Mouse (Mus musculus) forebrain, embryonic 14.5 days (tissue): ENCODE results near the gene Lrrc2. TPM values are rescaled to one million over a fixed set of nuclear protein-coding genes. Genes with fewer than 3 reads are reported as not detected.

Source experiments
- ATAC-seq: fragments of 200-750 bp; cut with Nextera tagmentation; 2 replicates; pipeline ENCODE4 v1.8.0; 2017; ENCODE audit warnings: mild to moderate bottlenecking, moderate library complexity
- DNase-seq: peaks from one replicate; pipeline ENCODE4 v3.0.0-alpha.2; 2015; ENCODE audit warnings: low spot score
- H3K27ac ChIP-seq: fragments of 300-500 bp; sonication (generic); 2 replicates; pipeline ENCODE4 v1.5.1; 2014; ENCODE audit warnings: low read depth, mild to moderate bottlenecking, control low read depth, low read length, moderate library complexity
- H3K27me3 ChIP-seq: fragments of 300-500 bp; sonication (generic); replicated peaks from 2 replicates; pipeline ENCODE4 v1.6.1; 2014; ENCODE audit warnings: low read length, control low read depth, mixed read lengths; ENCODE audit not compliant: control insufficient read depth, insufficient read depth
- H3K36me3 ChIP-seq: fragments of 300-500 bp; sonication (generic); 2 replicates; pipeline ENCODE4 v1.6.1; 2014; ENCODE audit warnings: low read length, control low read depth; ENCODE audit not compliant: control insufficient read depth, insufficient read depth
- H3K4me1 ChIP-seq: fragments of 300-500 bp; sonication (generic); 2 replicates; pipeline ENCODE4 v1.6.1; 2014; ENCODE audit warnings: antibody characterized with exemption, low read length, control low read depth; ENCODE audit not compliant: control insufficient read depth, insufficient read depth
- H3K4me2 ChIP-seq: fragments of 300-500 bp; sonication (generic); 2 replicates; pipeline ENCODE4 v1.6.1; 2014; ENCODE audit warnings: mild to moderate bottlenecking, control low read depth, low read length
- H3K4me3 ChIP-seq: fragments of 300-500 bp; sonication (generic); 2 replicates; pipeline ENCODE4 v1.5.1; 2014; ENCODE audit warnings: low read depth, low read length, control low read depth
- H3K9ac ChIP-seq: fragments of 300-500 bp; sonication (generic); 2 replicates; pipeline ENCODE4 v1.6.1; 2014; ENCODE audit warnings: mild to moderate bottlenecking, low read length, control low read depth, moderate library complexity
- H3K9me3 ChIP-seq: fragments of 300-500 bp; sonication (generic); replicated peaks from 2 replicates; pipeline ENCODE4 v1.6.1; 2016; ENCODE audit warnings: low read length, control low read depth, mixed read lengths; ENCODE audit not compliant: control insufficient read depth
- WGBS: fragments of 180-500 bp; shearing (Covaris S2); extraction: QIAGEN DNeasy Blood & Tissue Kit; methylation state at CpG from one replicate; pipeline ENCODE4 v1.1.7; 2014; 5-methylcytosine and 5-hydroxymethylcytosine counted together
- polyA plus RNA-seq: library from polyadenylated mRNA; unstranded; fragments of >200 nt; fragmentation: Nextera tagmentation; extraction: Ambion mirVana; gene quantifications from 2 replicates; pipeline ENCODE4 v1.2.1, GENCODE M21; 2014

Gene Lrrc2
- polyA plus RNA-seq, 1 experiment from 2014 or later = 0.37 TPM

GRCm38 (mm10) chr9:111001621-111002020, 50.3 kb downstream of the Lrrc2 start:
- no peak overlapping the region for H3K9ac ChIP-seq
- H3K36me3 ChIP-seq = no peaks in the 10 kb centered on the region
- H3K4me3 ChIP-seq = no peak overlapping the region
- H3K27me3 ChIP-seq = no peaks in the 10 kb centered on the region
- WGBS = 87% methylated on average over 12 of the region's 12 CpGs
- no peak overlapping the region for H3K27ac ChIP-seq
- no peak overlapping the region for H3K4me2 ChIP-seq
- no peak for DNase-seq
- ATAC-seq = no peak
- H3K9me3 ChIP-seq = no peaks in the 10 kb centered on the region
- H3K4me1 ChIP-seq = no peaks in the 10 kb centered on the region

GRCm38 (mm10) chr9:111003279-111003678, 51.9 kb downstream of the Lrrc2 start:
- Histone ChIP-seq H3K9me3 (no peaks in the 10 kb centered on the region), H3K4me3 (no peak overlapping the region), H3K27me3 (no peaks in the 10 kb centered on the region), H3K4me2 (no peak overlapping the region), H3K27ac (no peak overlapping the region), H3K9ac (no peak overlapping the region), H3K36me3 (no peaks in the 10 kb centered on the region), H3K4me1 (no peaks in the 10 kb centered on the region)
- 91% methylated on average over 9 of the region's 9 CpGs for WGBS
- no peak for ATAC-seq
- DNase-seq = no peak

GRCm38 (mm10) chr9:111006544-111006943, 55.2 kb downstream of the Lrrc2 start:
- H3K9ac ChIP-seq = no peak overlapping the region
- no peaks in the 10 kb centered on the region for H3K9me3 ChIP-seq
- ATAC-seq = no peak
- WGBS = 93% methylated on average over 2 of the region's 2 CpGs
- no peaks in the 10 kb centered on the region for H3K4me1 ChIP-seq
- no peak overlapping the region for H3K27ac ChIP-seq
- no peaks in the 10 kb centered on the region for H3K27me3 ChIP-seq
- H3K4me2 ChIP-seq = no peak overlapping the region
- no peak for DNase-seq
- H3K4me3 ChIP-seq = no peak overlapping the region
- H3K36me3 ChIP-seq = no peaks in the 10 kb centered on the region

- H3K4me1 ChIP-seq = no peaks in the 10 kb centered on the region
- no peak overlapping the region for H3K4me3 ChIP-seq
- no peak overlapping the region for H3K27ac ChIP-seq
- H3K9ac ChIP-seq = no peak overlapping the region
- H3K4me2 ChIP-seq = no peak overlapping the region
- DNase-seq (no peak), ATAC-seq (no peak)
- H3K27me3 ChIP-seq = no peaks in the 10 kb centered on the region
- H3K9me3 ChIP-seq = no peaks in the 10 kb centered on the region
- H3K36me3 ChIP-seq = no peaks in the 10 kb centered on the region
- 72% methylated on average over 3 of the region's 3 CpGs for WGBS
Measured at GRCm38 (mm10) chr9:111009763-111010162, 58.4 kb downstream of the Lrrc2 start.

- DNase-seq (no peak), ATAC-seq (no peak)
- Histone ChIP-seq H3K4me2 (no peak overlapping the region), H3K4me3 (no peak overlapping the region), H3K27me3 (no peaks in the 10 kb centered on the region), H3K27ac (no peak overlapping the region), H3K4me1 (no peaks in the 10 kb centered on the region), H3K9ac (no peak overlapping the region), H3K9me3 (no peaks in the 10 kb centered on the region), H3K36me3 (no peaks in the 10 kb centered on the region)
- WGBS = 89% methylated on average over 9 of the region's 9 CpGs
Measured at GRCm38 (mm10) chr9:111011550-111011949, 60.2 kb downstream of the Lrrc2 start.

- H3K4me3 ChIP-seq = no peak overlapping the region
- ATAC-seq (no peak), DNase-seq (no peak)
- no peaks in the 10 kb centered on the region for H3K4me1 ChIP-seq
- H3K27me3 ChIP-seq = no peaks in the 10 kb centered on the region
- H3K4me2 ChIP-seq = no peak overlapping the region
- H3K9ac ChIP-seq = no peak overlapping the region
- no peak overlapping the region for H3K27ac ChIP-seq
- WGBS = 69% methylated on average over 3 of the region's 3 CpGs
- no peaks in the 10 kb centered on the region for H3K9me3 ChIP-seq
- H3K36me3 ChIP-seq = no peaks in the 10 kb centered on the region
Measured at GRCm38 (mm10) chr9:111012041-111012440, 60.7 kb downstream of the Lrrc2 start.

- Histone ChIP-seq H3K27me3 (no peaks in the 10 kb centered on the region), H3K4me3 (no peak overlapping the region), H3K9ac (no peak overlapping the region), H3K27ac (no peak overlapping the region), H3K4me1 (no peaks in the 10 kb centered on the region), H3K9me3 (no peaks in the 10 kb centered on the region), H3K4me2 (no peak overlapping the region), H3K36me3 (no peaks in the 10 kb centered on the region)
- DNase-seq (no peak), ATAC-seq (no peak)
- 80% methylated on average over 4 of the region's 4 CpGs for WGBS
Measured at GRCm38 (mm10) chr9:111015658-111016057, 64.3 kb downstream of the Lrrc2 start.

GRCm38 (mm10) chr9:111019022-111019421, 67.7 kb downstream of the Lrrc2 start, which contains the start of gene Ltf:
Gene Ltf, plus strand, starts transcription at chr9:111019271.
- no peaks in the 10 kb centered on the region for H3K27me3 ChIP-seq
- no peak within 1 kb of the TSS for H3K27ac ChIP-seq
- H3K36me3 ChIP-seq = no peaks in the 10 kb centered on the region
- H3K9ac ChIP-seq = no peak within 1 kb of the TSS
- no peak within 1 kb of the TSS for H3K4me2 ChIP-seq
- no peaks in the 10 kb centered on the region for H3K9me3 ChIP-seq
- 84% methylated on average over 5 of the region's 5 CpGs for WGBS
- no peaks in the 10 kb centered on the region for H3K4me1 ChIP-seq
- ATAC-seq = no peak
- DNase-seq = no peak
- H3K4me3 ChIP-seq = no peak within 1 kb of the TSS

- 89% methylated on average over 10 of the region's 10 CpGs for WGBS
- Histone ChIP-seq H3K27me3 (no peaks in the 10 kb centered on the region), H3K4me1 (no peaks in the 10 kb centered on the region), H3K27ac (no peak overlapping the region), H3K4me3 (no peak overlapping the region), H3K9me3 (no peaks in the 10 kb centered on the region), H3K36me3 (no peaks in the 10 kb centered on the region), H3K4me2 (no peak overlapping the region), H3K9ac (no peak overlapping the region)
- no peak for ATAC-seq
- DNase-seq = no peak
Measured at GRCm38 (mm10) chr9:111026791-111027190, 75.4 kb downstream of the Lrrc2 start.
